Mouse (Mus musculus) layer of hippocampus, postnatal 14 days (tissue): ENCODE measurements at regions not wholly inside any gene's neighbourhood (a gene's known extent, or its start where the extent isn't known, plus 50 kb on each side); places are given as distances from the start of the nearest gene placed in this dataset.
A peak's percentile ranks its signal among the peaks of the same experiment; 100 is the strongest.

ENCODE experiments used
- DNase-seq, 2 experiments: peaks; one replicate each; pipeline ENCODE4 v3.0.0; 2021 to 2022; ENCODE audit warnings: low spot score in 2 of 2, mixed read lengths in 1 of 2

DNA sequence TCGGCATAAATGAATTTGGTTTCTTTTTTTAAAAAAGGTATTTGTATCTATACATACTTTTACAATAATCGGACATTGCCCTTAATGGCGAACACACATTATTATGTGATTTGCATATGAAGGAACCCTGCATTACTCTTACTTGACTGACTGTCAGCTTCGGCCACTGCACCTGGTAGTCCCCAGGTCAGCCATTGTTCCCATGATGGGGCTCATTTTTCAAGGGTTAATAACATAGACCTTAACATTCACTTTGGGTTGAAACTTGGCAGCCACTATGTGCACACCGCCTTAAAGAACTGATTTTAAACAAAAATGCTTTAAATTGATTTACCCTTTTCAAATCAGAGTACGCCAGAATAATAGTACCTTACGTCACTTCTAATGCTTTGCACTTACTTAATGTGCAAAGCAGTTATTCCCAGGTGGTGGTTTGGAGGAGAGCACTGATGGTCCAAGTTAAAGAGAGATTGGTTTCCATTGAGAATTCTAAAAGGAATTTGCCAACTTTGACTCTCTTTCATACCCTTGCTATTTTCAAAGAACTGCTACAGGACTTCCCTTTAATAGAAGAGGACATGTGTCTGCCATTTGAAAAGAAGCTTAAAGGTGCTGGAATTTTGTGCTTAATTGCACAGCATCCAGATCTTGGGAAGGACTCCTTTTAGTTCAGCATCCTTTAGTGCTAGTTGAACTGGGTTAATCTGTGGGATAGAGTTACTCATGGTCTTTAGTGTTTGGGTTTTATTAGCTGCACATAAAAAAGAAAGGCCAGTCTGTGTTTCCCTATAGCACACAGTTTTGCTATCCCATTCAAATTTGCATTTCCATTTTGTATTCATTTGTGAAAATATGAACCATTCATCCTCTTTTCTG is 95.0 kb upstream of the Pkn2 start:
- DNase-seq = no peak

GRCm38 (mm10) chr3:142975606-142976005 is 93.8 kb upstream of the Pkn2 start:
- DNase-seq = no peak

- DNase-seq = no peak
Measured at GRCm38 (mm10) chr3:142969501-142969900, 87.7 kb upstream of the Pkn2 start.

GRCm38 (mm10) chr3:142965604-142966003 is 83.8 kb upstream of the Pkn2 start:
- DNase-seq = no peak

DNA sequence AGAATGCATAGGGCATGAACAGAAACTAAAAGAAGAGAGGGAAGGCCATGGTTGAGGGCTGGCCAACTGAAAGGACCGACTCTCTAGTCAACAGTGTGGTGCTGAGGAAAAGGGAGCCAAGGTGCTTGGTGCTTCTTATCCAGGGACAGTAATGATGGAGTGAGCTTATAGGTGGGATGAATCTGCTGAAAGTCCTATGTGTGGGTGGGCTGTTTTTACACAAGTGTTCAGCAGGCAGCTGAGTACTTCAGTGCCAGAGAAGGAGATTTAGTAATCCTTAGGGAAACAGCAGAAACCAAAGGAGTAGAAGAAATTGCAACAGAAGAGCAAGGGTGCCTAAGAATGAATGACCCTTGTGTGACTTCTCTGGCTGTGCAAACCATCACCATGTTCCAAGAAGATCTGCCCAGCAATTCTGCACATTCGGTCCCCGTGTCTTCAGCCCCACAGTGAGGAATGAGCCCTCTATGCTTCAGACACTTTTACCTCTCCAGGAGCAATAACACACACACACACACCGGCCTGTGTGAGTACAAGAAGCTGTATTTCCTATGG is 82.1 kb upstream of the Pkn2 start:
- no peak for DNase-seq

DNA sequence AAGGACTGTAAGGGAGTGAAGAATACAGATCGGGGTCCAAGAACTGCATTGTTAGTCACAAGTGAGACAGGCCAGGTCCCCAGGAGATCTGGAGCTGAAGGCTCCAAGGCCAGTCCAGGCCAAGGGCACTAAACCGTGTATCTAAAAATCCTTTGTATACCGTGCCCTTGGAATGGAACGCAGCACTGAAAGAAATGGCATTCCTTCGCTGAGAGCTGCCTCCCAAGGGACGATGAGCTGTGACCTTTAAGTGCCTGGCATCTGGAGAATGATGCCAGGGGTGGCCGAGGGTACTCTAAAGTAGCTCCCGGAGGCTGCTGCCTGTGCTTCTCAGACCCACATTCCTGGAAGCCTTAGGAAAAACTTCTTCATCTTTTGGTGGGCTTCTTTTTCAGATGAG is 76.0 kb upstream of the Pkn2 start:
- no peak for DNase-seq

DNA sequence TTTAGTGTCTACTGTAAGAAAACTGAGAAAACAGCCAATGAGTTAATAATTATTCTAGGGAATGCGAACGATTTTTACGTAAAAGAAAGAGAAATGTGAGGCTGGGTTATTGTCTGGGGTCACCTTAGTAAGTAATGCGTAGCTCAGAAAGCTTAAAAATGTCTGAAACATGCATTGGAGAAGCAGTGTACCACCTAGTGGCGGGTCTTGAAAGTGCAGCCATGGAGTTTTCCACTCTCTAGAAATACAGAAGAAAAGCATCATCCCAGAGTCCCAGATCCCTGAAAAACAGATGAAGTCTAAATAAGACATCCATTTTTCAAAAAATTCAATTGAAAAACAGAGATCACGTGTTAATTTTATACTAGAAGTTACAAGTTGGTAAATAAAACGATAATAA is 67.0 kb upstream of the Pkn2 start:
- DNase-seq = peak; percentile 50 to 58

DNA sequence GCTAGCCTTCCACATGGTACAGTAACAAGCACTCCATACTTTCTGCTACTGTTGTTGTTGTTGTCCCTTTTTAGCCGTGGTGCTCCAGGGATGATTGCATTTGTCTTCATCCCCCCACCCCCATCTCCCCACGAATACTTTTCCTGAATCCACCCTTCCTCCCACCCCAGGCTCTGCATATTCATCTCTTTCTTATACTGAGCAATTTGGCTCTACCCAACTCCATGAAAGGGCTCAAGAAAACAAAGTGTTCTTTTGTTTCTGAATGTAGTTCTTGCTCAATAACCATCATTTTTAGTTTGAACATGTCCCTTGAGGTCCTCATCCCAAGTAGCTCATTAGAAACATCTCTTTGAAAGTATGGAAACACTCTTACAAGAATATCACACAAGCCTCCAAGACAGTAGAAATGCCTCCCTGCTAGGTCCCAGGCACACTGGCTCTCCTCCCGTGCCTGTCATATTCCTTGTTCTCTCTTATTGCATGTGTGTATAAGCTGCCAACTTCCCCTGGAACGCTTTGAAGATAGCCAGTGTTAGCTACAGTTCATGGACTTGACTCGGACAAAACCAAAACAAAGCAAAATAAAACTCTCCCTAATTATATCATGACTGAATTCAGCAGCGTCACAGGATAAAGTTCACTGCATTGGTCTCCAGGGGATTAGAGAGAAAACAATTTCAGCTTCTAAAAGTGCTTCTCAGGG is 59.7 kb upstream of the Pkn2 start:
- DNase-seq = no peak

GRCm38 (mm10) chr3:142940874-142941273 is 59.1 kb upstream of the Pkn2 start:
- no peak for DNase-seq

- no peak for DNase-seq
Measured at GRCm38 (mm10) chr3:142939773-142940172, 58.0 kb upstream of the Pkn2 start.

GRCm38 (mm10) chr3:142935949-142936348 is 54.1 kb upstream of the Pkn2 start:
- no peak for DNase-seq

DNA sequence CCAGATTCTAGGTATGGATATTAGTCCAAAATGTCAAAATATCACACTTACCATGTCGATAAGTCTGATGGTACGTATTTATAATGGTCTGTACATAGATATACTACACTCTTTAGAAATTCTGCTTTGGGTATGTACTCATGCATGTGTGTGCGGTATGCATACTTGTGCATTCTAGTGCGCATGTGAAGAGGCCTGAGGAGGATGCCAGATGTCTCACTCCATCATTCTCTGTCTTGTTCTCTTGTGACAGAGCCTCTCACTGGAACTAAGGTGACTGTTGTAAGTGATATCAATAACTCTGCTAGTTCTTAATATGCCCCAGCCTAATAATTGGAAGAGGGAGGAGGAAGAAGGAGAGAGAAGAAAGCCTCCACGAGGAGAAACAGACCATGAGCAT is 52.5 kb upstream of the Pkn2 start:
- DNase-seq = no peak

DNA sequence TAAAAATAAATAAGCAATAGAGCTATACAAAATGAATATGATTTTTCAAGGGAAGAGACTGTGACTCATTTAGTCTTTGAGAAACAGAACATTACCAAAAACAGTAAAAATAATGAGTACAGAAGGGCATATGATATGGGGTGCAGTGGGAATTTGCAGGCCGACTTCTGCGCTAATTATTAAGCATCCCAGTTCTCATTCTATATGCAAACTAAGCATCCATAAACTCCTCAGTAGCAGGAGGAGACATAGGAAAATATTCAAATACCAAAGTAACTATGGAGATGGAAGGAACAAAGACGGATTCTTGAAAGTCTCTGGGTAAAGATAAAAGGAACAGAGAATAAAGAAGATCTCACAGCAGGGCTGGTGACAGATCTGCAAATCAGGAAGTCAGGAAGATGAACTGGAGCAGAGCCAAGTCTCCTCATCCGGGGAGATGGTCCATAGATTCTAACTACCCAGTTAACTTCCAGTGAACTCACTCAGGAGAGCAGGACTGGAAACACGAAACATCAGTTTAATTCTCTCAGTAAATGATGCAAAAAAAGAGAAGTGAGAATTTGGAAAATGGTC is 52.0 kb upstream of the Pkn2 start:
- DNase-seq = no peak
